Mouse (Mus musculus) urinary bladder, postnatal 36 days (tissue): ENCODE measurements around the gene Sestd1.

Experiments
- DNase-seq, 2 experiments: peaks; one replicate each; pipeline ENCODE4 v3.0.0; 2022; ENCODE audit warnings: low spot score in 2 of 2, mixed read lengths in 1 of 2

Sestd1 gene

GRCm38 (mm10) chr2:77212885-77213284 is 67.5 kb downstream of the Sestd1 start:
- DNase-seq: no peak

GRCm38 (mm10) chr2:77206951-77207350 is 73.4 kb downstream of the Sestd1 start:
- DNase-seq: no peak

- DNase-seq: no peak
Observed at GRCm38 (mm10) chr2:77203916-77204315, 76.5 kb downstream of the Sestd1 start.

GRCm38 (mm10) chr2:77201900-77202299 is 78.5 kb downstream of the Sestd1 start:
- no peak for DNase-seq

- no peak for DNase-seq
Observed at GRCm38 (mm10) chr2:77200958-77201614, 79.3 kb downstream of the Sestd1 start.

GRCm38 (mm10) chr2:77200379-77200778 is 80.0 kb downstream of the Sestd1 start:
- DNase-seq: no peak

GRCm38 (mm10) chr2:77198246-77198645 is 82.1 kb downstream of the Sestd1 start:
- DNase-seq: no peak

GRCm38 (mm10) chr2:77196819-77197218 is 83.6 kb downstream of the Sestd1 start:
- DNase-seq: no peak

GRCm38 (mm10) chr2:77195056-77195455 is 85.3 kb downstream of the Sestd1 start:
- DNase-seq: no peak

- DNase-seq: no peak
Observed at GRCm38 (mm10) chr2:77191811-77192210, 88.6 kb downstream of the Sestd1 start.

GRCm38 (mm10) chr2:77190891-77191290 is 89.5 kb downstream of the Sestd1 start:
- no peak for DNase-seq

- no peak for DNase-seq
Observed at GRCm38 (mm10) chr2:77190301-77190700, 90.1 kb downstream of the Sestd1 start.

GRCm38 (mm10) chr2:77189671-77190070 is 90.7 kb downstream of the Sestd1 start:
- DNase-seq: no peak

GRCm38 (mm10) chr2:77187501-77187900 is 92.9 kb downstream of the Sestd1 start:
- no peak for DNase-seq

GRCm38 (mm10) chr2:77186912-77187311 is 93.5 kb downstream of the Sestd1 start:
- DNase-seq: no peak

- no peak for DNase-seq
Observed at GRCm38 (mm10) chr2:77184049-77184571, 96.3 kb downstream of the Sestd1 start.

- DNase-seq: no peak
Observed at GRCm38 (mm10) chr2:77183646-77184045, 96.7 kb downstream of the Sestd1 start.

GRCm38 (mm10) chr2:77182996-77183380 is 97.4 kb downstream of the Sestd1 start:
- no peak for DNase-seq

- DNase-seq: no peak
Observed at GRCm38 (mm10) chr2:77182271-77182995, 98.0 kb downstream of the Sestd1 start.

- no peak for DNase-seq
Observed at GRCm38 (mm10) chr2:77177472-77177871, 102.9 kb downstream of the Sestd1 start.

GRCm38 (mm10) chr2:77176413-77176812 is 104.0 kb downstream of the Sestd1 start:
- no peak for DNase-seq

GRCm38 (mm10) chr2:77175411-77175810 is 105.0 kb downstream of the Sestd1 start:
- no peak for DNase-seq

- no peak for DNase-seq
Observed at GRCm38 (mm10) chr2:77174313-77174712, 106.1 kb downstream of the Sestd1 start.
